Mouse (Mus musculus) heart, postnatal 0 days (tissue): ENCODE data around the gene Cc2d1a. TPM values are rescaled to one million over a fixed set of nuclear protein-coding genes. Genes with fewer than 3 reads are reported as not detected.
A peak's percentile ranks its signal among the peaks of the same experiment; 100 is the strongest.

Source experiments
- ATAC-seq: fragments of 200-750 bp; cut with Nextera tagmentation; 2 replicates; pipeline ENCODE4 v1.8.0; 2017; ENCODE audit warnings: low read depth, moderate number of reproducible peaks, moderate library complexity; ENCODE audit not compliant: insufficient read depth
- DNase-seq: peaks from one replicate; pipeline ENCODE4 v3.0.0-alpha.2; 2016; ENCODE audit warnings: low spot score
- H3K27ac ChIP-seq: fragments of 300-500 bp; sonication (generic); 2 replicates; pipeline ENCODE4 v1.5.1; 2014; ENCODE audit warnings: low read depth, mild to moderate bottlenecking
- H3K27me3 ChIP-seq: fragments of 300-500 bp; sonication (generic); 2 replicates; pipeline ENCODE4 v1.6.1; 2014; ENCODE audit warnings: low read length, mixed read lengths; ENCODE audit not compliant: control insufficient read depth, insufficient read depth
- H3K36me3 ChIP-seq: fragments of 300-500 bp; sonication (generic); replicated peaks from 2 replicates; pipeline ENCODE4 v1.6.1; 2014; ENCODE audit warnings: low read length, mixed read lengths; ENCODE audit not compliant: control insufficient read depth, insufficient read depth
- H3K4me1 ChIP-seq: fragments of 300-500 bp; sonication (generic); 2 replicates; pipeline ENCODE4 v1.6.1; 2014; ENCODE audit warnings: antibody characterized with exemption; ENCODE audit not compliant: control insufficient read depth, insufficient read depth
- H3K4me2 ChIP-seq: fragments of 300-500 bp; sonication (generic); 2 replicates; pipeline ENCODE4 v1.6.1; 2014; ENCODE audit warnings: low read depth, mild to moderate bottlenecking, low read length, moderate library complexity
- H3K4me3 ChIP-seq: fragments of 300-500 bp; sonication (generic); 2 replicates; pipeline ENCODE4 v1.5.1; 2014; ENCODE audit warnings: low read depth, low read length
- H3K9ac ChIP-seq: fragments of 300-500 bp; sonication (generic); replicated peaks from 2 replicates; pipeline ENCODE4 v1.6.1; 2014; ENCODE audit warnings: low read depth, low read length, mixed read lengths
- H3K9me3 ChIP-seq: fragments of 300-500 bp; sonication (generic); replicated peaks from 2 replicates; pipeline ENCODE4 v1.6.1; 2016; ENCODE audit warnings: low read length; ENCODE audit not compliant: control insufficient read depth
- CTCF ChIP-seq: IDR thresholded peaks from 2 replicates; pipeline ENCODE4 v1.5.1; 2016; ENCODE audit warnings: antibody characterized with exemption, control low read depth, low read depth
- EP300 ChIP-seq: IDR thresholded peaks from 2 replicates; pipeline ENCODE4 v1.6.1; 2016; ENCODE audit warnings: antibody characterized with exemption, low read depth
- WGBS: fragments of 180-500 bp; shearing (Covaris S2); extraction: QIAGEN DNeasy Blood & Tissue Kit; methylation state at CpG from one replicate; pipeline ENCODE4 v1.1.7; 2014; 5-methylcytosine and 5-hydroxymethylcytosine counted together
- polyA plus RNA-seq: library from polyadenylated mRNA; unstranded; fragments of >200 nt; fragmentation: Nextera tagmentation; extraction: Ambion mirVana; gene quantifications from 2 replicates; pipeline ENCODE4 v1.2.1, GENCODE M21; 2015
- total RNA-seq: library from RNA; depleted of rRNA; stranded (reverse); fragments of >200 nt; gene quantifications from 2 replicates; pipeline ENCODE4 v1.2.3, GENCODE M21; 2014; ENCODE audit warnings: low replicate concordance

Cc2d1a gene
- total and polyA plus RNA-seq, 2 experiments from 2014 or later, result 8.4 to 17.1 TPM

GRCm38 (mm10) chr8:84182833-84183232 lies 35.1 kb upstream of the Cc2d1a start:
- peak overlapping the region; percentile 99 for H3K4me2 ChIP-seq
- no peaks in the 10 kb centered on the region for H3K27me3 ChIP-seq
- no peak for ATAC-seq
- H3K4me1 ChIP-seq, result peaks cover 28% of the 10 kb centered on the region; the same call in 1 of the 2 replicates
- peak overlapping the region; percentile 90 for H3K4me3 ChIP-seq
- peak overlapping the region; percentile 97 for H3K9ac ChIP-seq
- no peaks in the 10 kb centered on the region for H3K36me3 ChIP-seq
- WGBS, result 61% methylated on average over 4 of the region's 4 CpGs
- no peak for DNase-seq
- H3K9me3 ChIP-seq, result no peaks in the 10 kb centered on the region
- TF ChIP-seq EP300, result no peak
- H3K27ac ChIP-seq, result peak overlapping the region; percentile 81; the same call in 1 of the 2 replicates

GRCm38 (mm10) chr8:84180530-84181190 lies 32.9 kb upstream of the Cc2d1a start:
- Histone ChIP-seq H3K4me1 (peaks cover 28% of the 10 kb centered on the region; the same call in 1 of the 2 replicates), H3K9me3 (no peaks in the 10 kb centered on the region), H3K27me3 (no peaks in the 10 kb centered on the region), H3K27ac (no peak overlapping the region; the same call in 1 of the 2 replicates), H3K4me2 (peak overlapping the region; percentile 53), H3K9ac (peak overlapping the region; percentile 17), H3K36me3 (0 out of 2 replicates have a peak, but pooled peaks cover 3% of the 10 kb centered on the region), H3K4me3 (peak overlapping the region; percentile 11)
- DNase-seq (no peak), ATAC-seq (peak; percentile 52)
- 6% methylated on average over 16 of the region's 16 CpGs for WGBS
- TF ChIP-seq CTCF (no peak), EP300 (no peak)

- Histone ChIP-seq H3K9ac (peak overlapping the region; percentile 17), H3K4me2 (peak overlapping the region; percentile 53; the same call in 1 of the 2 replicates), H3K4me1 (peaks cover 28% of the 10 kb centered on the region; the same call in 1 of the 2 replicates), H3K9me3 (no peaks in the 10 kb centered on the region), H3K27ac (no peak overlapping the region; the same call in 1 of the 2 replicates), H3K36me3 (0 out of 2 replicates have a peak, but pooled peaks cover 3% of the 10 kb centered on the region), H3K4me3 (peak overlapping the region; percentile 11; the same call in 1 of the 2 replicates), H3K27me3 (no peaks in the 10 kb centered on the region)
- WGBS, result 36% methylated on average over 4 of the region's 4 CpGs
- TF ChIP-seq CTCF, result no peak
- no peak for TF ChIP-seq EP300
- DNase-seq (no peak), ATAC-seq (no peak)
Measured at GRCm38 (mm10) chr8:84179946-84180345, 32.2 kb upstream of the Cc2d1a start.

GRCm38 (mm10) chr8:84178592-84178991 lies 30.9 kb upstream of the Cc2d1a start:
- DNase-seq, result no peak
- no peak overlapping the region for H3K9ac ChIP-seq
- H3K4me2 ChIP-seq, result no peak overlapping the region
- no peak overlapping the region for H3K27ac ChIP-seq
- no peak for TF ChIP-seq EP300
- TF ChIP-seq CTCF, result no peak
- H3K36me3 ChIP-seq, result peaks cover 5% of the 10 kb centered on the region
- ATAC-seq, result no peak
- no peaks in the 10 kb centered on the region for H3K9me3 ChIP-seq
- H3K27me3 ChIP-seq, result no peaks in the 10 kb centered on the region
- no peak overlapping the region for H3K4me3 ChIP-seq
- peaks cover 21% of the 10 kb centered on the region; the same call in 1 of the 2 replicates for H3K4me1 ChIP-seq
- WGBS, result 85% methylated on average over 8 of the region's 8 CpGs

- no peak for TF ChIP-seq EP300
- no peak for TF ChIP-seq CTCF
- H3K4me3 ChIP-seq, result no peak overlapping the region
- 82% methylated on average over 3 of the region's 3 CpGs for WGBS
- ATAC-seq, result no peak
- H3K9ac ChIP-seq, result no peak overlapping the region
- H3K27me3 ChIP-seq, result no peaks in the 10 kb centered on the region
- H3K4me1 ChIP-seq, result peaks cover 15% of the 10 kb centered on the region; the same call in 1 of the 2 replicates
- peaks cover 14% of the 10 kb centered on the region for H3K36me3 ChIP-seq
- no peaks in the 10 kb centered on the region for H3K9me3 ChIP-seq
- H3K27ac ChIP-seq, result no peak overlapping the region
- no peak for DNase-seq
- no peak overlapping the region for H3K4me2 ChIP-seq
Measured at GRCm38 (mm10) chr8:84177405-84177804, 29.7 kb upstream of the Cc2d1a start.
